Mouse (Mus musculus): ENCODE data around the gene Adap2.

Gene Adap2

DNA sequence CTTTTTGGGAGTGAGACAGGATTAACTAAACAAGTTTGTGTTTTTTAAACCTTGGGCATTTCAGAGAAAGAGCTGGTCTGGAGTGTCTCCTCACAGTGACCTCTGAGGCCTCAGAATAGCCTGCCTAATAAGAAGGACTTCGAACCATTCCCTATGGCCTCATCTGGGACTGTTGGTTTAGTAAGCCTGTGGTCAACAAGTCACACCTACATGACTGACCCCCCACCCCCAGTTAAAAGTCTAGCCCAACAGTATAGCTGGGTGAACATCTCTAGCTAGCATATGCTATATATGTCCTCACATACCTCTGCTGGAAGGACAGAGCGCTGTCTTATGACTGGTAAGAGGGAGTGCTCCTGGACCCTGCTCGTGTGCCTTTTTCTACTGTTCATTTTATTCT is 45.4 kb downstream of the Adap2 start:
- no peak for DNase-seq (ENCODE audit: low spot score in 2 of 2)

DNA sequence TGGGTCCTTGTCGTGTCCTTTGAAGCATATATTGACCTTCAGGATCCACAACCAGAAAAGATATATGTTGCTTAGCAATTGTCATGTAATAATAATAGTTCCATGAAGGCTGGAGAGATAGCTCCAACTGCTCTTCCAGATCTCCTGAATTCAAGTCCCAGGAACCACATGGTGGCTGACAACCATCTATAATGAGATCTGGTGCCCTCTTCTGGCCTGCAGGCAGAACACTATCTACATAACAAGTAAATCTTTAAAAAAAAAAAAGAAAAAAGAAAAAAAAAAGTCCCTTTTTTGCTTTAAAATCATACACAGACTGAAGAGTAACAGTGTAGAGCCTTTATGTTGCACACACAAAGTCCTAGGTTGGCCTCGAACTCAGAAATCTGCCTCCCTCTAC is 45.9 kb downstream of the Adap2 start:
- DNase-seq (ENCODE audit: low spot score in 2 of 2), result no peak

DNA sequence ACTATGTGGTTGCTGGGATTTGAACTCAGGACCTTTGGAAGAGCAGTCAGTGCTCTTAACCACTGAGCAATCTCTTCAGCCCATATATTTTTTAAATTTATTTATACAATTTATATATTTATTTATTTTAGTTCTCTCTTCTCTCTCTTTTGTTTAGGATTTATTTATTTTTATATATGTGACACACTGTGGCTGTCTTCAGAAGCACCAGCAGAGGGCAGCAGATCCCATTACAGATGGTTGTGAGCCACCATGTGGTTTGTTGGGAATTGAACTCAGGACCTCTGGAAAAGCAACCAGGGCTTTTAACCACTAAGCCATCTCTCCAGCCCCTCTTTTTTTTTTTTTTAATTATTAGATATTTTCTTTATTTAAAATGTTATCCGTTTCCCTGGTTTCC is 46.4 kb downstream of the Adap2 start:
- DNase-seq (ENCODE audit: low spot score in 2 of 2), result no peak

DNA sequence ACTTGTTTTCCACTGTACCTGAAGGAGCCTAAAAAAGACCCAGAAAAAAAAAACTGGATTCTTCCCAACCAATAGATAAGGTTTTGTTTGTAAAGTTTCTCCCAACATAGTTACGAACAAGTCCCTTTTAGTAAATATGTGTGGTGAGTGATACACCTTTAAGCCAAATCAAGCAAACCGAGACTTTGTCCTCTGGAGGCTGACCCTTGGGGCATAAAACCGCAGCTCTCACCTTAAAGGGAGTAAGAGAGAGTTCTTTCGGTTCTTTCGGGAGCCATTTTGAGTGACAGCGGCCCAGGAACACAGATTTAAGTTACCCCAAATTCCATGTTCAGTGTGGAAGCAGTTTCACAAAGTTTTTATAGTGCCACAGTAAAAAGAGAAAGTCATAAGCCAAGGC is 48.4 kb downstream of the Adap2 start:
- no peak for DNase-seq (ENCODE audit: low spot score in 2 of 2)

DNA sequence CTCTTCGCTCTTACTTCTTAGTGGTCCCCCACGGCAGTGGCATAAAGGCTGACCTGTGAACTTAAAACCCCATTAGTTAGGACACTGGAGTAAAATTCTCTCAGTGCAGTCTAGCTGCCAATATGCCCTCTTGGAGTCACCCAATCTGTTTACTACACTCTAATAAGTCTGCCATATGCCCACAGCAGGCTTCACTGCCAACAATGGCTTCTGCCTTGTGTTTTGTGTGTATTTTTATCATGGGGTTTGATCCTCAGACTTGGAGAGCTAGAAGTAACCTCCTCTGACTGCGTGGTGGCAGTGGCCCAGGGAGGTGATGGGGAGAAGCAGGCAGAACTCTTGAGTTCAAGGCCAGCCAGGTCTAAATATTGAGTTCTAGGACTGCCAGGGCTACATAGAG is 50.1 kb downstream of the Adap2 start:
- DNase-seq (ENCODE audit: low spot score in 2 of 2), result no peak

DNA sequence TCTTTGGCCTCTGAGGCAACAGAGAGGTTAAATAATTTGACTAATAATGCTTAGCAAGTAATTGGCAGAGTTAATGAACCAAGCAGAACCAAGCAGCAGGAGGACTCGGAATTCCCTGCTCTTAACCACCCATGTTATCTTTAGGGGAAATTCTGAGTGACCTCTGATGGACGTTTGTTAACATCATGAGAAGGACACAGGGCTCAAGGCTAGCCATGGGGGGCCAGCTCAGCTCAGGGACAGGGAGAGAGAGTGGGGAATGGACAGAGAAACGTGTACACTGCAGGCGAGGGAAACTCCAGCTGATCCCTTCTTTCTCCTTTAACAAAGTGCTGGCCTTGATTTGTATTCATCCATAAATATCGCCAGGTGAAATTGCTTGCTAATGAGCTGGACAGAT is 51.0 kb downstream of the Adap2 start:
- no peak for DNase-seq (ENCODE audit: low spot score in 2 of 2)

DNA sequence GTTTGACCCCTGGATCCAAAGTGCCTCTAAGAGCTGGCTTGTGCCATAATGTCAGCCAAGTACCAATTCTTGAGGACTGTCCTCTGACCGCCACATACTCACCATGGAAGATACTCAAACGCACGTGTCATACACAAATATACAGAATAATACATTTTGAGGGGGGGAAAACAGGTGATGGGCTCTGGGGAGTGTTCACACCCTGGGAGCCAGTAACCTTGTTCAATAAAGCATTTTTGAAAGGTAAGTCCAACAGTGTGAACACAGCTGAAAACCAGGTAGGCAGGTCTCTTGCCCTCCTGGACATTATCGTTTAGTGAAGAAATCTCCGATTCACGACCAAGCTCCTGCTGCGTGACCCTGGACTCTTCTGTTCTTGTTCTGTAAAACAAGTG is 54.6 kb downstream of the Adap2 start:
- DNase-seq (ENCODE audit: low spot score in 2 of 2), result no peak

DNA sequence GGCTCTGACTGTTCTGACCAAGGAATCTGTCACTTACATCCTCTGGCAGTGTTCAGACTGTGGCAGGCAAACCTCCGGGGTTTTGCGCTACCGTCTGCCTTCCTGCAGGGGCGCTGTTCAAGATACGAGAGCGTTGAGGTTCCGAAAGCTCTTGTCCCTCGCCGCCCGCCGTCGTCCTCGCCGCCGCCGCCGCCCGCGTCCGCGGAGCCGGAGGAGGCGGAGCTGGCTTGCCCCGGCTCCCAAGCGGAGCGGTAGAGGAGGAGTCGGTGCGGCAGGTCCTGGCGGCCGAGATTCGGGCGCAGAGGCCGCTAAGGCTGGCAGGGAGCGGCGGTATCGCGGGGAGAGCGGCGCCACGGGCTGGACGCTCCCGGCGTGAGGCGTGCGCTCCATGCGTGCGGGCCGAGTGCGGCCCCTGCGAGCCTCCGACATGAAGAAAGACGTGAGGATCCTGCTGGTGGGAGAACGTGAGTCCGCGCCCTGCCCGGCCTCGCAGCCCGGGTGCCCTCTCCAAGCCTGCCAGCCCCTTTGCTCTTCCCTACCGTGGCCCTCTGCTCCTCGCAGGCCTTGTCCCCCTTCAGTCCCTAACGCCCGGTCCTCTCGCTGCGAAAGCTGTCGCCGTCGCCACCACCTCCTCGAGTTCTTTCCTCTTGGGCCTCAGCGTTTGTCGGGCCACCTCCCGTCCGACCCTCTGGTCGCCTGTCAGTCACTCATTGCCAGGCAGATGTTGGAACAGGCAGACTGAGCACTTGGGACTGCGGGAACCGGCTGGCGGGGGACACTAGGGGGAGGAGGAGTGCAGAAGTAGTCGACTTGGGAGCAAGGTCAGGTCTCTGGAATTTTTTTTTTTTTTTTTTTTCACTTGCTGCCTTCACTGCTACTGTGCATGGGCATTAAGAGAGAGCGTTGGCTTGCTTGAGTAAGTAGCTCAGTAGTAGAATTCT is 55.2 kb downstream of the Adap2 start, which contains the start of gene Rhot1:
Gene Rhot1, plus strand, starts transcription at position 160 of the 941 bp plus-strand sequence.
- DNase-seq (ENCODE audit: low spot score in 2 of 2), result peak; percentile 97 to 99

DNA sequence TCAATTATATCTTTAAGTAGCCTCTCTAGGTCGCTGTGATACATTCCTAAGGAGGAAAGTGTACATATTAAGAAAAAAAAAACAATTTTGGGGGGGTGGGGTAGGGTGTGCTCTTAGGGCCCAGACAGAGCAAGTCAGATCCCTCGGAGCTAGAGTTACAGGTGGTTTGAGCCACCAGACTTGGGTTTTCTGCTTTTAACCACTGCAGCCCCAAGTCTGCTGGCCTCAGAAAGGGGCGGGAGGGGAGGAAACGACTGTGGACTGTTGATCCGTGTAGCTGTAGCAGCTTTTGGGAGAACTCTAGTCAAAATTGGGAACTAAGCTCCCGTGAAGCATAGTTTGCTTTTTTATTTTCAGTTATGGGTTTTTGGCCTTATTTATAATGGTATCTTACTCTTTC is 56.4 kb downstream of the Adap2 start:
- no peak for DNase-seq (ENCODE audit: low spot score in 2 of 2)

DNA sequence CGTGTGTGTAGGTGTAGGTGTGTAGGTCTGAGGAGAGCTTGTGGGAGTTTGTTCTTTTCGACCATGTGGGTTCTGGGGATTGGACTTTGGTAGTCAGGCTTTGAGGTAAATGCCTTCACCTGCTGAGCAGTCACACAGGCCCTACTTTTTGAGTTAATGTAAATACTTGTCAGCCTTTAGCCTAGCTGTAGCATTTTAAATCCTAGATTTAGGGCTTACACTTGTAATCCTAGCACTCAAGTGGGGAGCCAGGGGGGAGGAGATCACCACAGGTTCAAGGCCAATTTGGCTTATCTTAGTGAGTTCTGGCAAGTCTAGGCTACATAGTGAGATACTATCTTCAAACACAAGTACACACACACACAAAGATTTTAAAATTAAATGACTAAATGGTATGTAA is 58.4 kb downstream of the Adap2 start:
- DNase-seq (ENCODE audit: low spot score in 2 of 2), result no peak

DNA sequence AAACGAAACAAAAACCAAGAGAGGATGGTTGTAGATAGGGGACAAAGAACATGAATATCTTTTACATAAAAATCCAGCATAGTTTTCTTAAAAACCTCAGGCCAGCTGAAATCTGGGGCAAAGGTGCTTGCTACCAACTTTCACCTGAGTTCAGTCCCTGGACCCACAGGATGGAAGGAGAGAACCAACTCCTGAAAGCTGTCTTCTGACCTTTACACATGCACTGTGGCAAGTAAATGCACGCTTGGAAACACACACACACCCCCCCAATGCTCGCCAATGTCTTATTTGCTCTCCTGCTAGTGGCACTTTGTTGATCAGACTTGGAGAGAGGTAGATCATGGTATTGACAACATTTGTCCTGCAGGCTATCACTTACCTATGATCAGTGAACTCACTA is 61.4 kb downstream of the Adap2 start:
- DNase-seq (ENCODE audit: low spot score in 2 of 2), result no peak

DNA sequence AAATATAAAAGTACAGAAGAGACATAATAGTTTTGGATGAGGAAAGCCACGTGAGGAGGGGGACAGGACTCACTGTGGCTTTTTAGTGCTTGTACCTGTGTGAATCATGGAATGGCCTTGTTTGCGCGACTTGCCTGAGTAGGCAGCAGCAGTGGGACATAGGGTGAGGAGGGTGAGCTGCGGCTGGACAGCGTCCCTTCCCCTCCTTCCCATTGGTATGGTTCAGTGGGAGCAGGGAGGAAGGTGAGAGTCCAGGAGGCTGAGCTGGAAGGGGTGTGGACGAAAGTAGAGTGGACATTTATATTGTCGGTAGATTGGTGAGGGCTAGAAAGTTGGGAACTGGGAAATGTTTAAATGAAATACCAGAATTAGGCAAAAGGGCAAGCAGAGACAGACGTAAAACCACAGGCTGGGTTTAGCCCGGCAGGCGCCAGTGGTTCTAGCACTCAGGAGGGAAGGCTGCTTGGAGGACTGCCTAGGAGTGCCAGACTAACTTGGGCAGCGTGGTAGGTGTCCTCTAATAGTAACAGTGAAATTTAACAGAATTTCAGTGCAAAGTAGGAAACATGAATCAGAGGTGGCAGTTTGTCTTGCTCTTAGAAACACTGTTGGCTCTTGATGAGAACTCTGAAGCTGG is 64.9 kb downstream of the Adap2 start:
- no peak for DNase-seq (ENCODE audit: low spot score in 2 of 2)

Measured in spleen, postnatal 4 days (tissue).